In genomic region chr16:35465808-35466351, GRCm38 (mm10) we compare ENCODE assay signal across 11 mouse cellular contexts. TPM values are rescaled to one million over a fixed set of nuclear protein-coding genes. Genes with fewer than 3 reads are reported as not detected.
DNase-seq lines count a peak whose midpoint lies in the region; ATAC-seq lines count a peak whose summit lies in the region.
"Had no signal": no experiment of that assay in that cellular context is flagged by ENCODE, and none has a peak within 500 bp of the region (broad histone marks: within the 10 kb centered on the region; RNA-seq: fewer than 3 reads in every experiment).

No protein-coding gene starts in this region.

- peak; percentile 74 for ATAC-seq in hindbrain, embryonic 16.5 days
- ATAC-seq in hindbrain, embryonic 14.5 days (ENCODE audit: low FRiP score): no peak

- no peak overlapping the region for H3K4me2 ChIP-seq in hindbrain, embryonic 16.5 days (ENCODE audit: low read length)
- no peak overlapping the region for H3K4me2 ChIP-seq in hindbrain, embryonic 14.5 days (replicated peaks)
- H3K4me2 ChIP-seq: liver, embryonic 11.5 days had no signal

- 58% methylated on average over 4 of the region's 4 CpGs for WGBS in hindbrain, embryonic 16.5 days
- 73% methylated on average over 4 of the region's 4 CpGs for WGBS in hindbrain, embryonic 14.5 days

- H3K36me3 ChIP-seq in hindbrain, embryonic 16.5 days (ENCODE audit: control insufficient read depth, insufficient read depth, low read length): no peaks in the 10 kb centered on the region
- no peaks in the 10 kb centered on the region for H3K36me3 ChIP-seq in hindbrain, embryonic 14.5 days (replicated peaks; ENCODE audit: control insufficient read depth, insufficient read depth)

- H3K27me3 ChIP-seq in hindbrain, embryonic 16.5 days (replicated peaks; ENCODE audit: control insufficient read depth, insufficient read depth, low read length): no peaks in the 10 kb centered on the region
- H3K27me3 ChIP-seq in hindbrain, embryonic 14.5 days (ENCODE audit: control insufficient read depth, insufficient read depth, low read length): no peaks in the 10 kb centered on the region

- intact Hi-C loops in heart, postnatal 36 days (cut with DNase I): no loop called here

- H3K9me3 ChIP-seq in hindbrain, embryonic 16.5 days (ENCODE audit: control insufficient read depth, low read length): no peaks in the 10 kb centered on the region
- no peaks in the 10 kb centered on the region for H3K9me3 ChIP-seq in hindbrain, embryonic 14.5 days (ENCODE audit: control insufficient read depth, low read length)

- no peak for DNase-seq in hindbrain, embryonic 14.5 days (ENCODE audit: low spot score)
- DNase-seq in cerebellum, postnatal 10 days: peak; percentile 76 to 84
- DNase-seq in heart, postnatal 36 days: peak; percentile 37 to 46
- no peak for DNase-seq in embryo, embryonic 10.5 days (ENCODE audit: low spot score)
- no peak for DNase-seq in left cerebral cortex, adult 18-20 months (ENCODE audit: low spot score in 2 of 2)
- DNase-seq in right cerebral cortex, adult 18-20 months: no peak
- DNase-seq: spleen, adult 18-20 months had no signal

- no peak overlapping the region for H3K9ac ChIP-seq in hindbrain, embryonic 16.5 days (ENCODE audit: low read depth, low read length)
- H3K9ac ChIP-seq in hindbrain, embryonic 14.5 days: no peak overlapping the region

- H3K4me3 ChIP-seq in hindbrain, embryonic 16.5 days (ENCODE audit: low read length): no peak overlapping the region
- no peak overlapping the region for H3K4me3 ChIP-seq in hindbrain, embryonic 14.5 days (replicated peaks; ENCODE audit: low read length)
- no peak overlapping the region for H3K4me3 ChIP-seq in brown adipose tissue, adult 24 weeks (ENCODE audit: insufficient read depth, low read depth, low read length)
- H3K4me3 ChIP-seq: myocyte had no signal

- H3K4me1 ChIP-seq in hindbrain, embryonic 16.5 days (ENCODE audit: control insufficient read depth, insufficient read depth, low read depth, low read length): peaks cover 10% of the 10 kb centered on the region
- peaks cover 16% of the 10 kb centered on the region for H3K4me1 ChIP-seq in hindbrain, embryonic 14.5 days (replicated peaks; ENCODE audit: control insufficient read depth, insufficient read depth, low read length)
- peaks cover 16% of the 10 kb centered on the region for H3K4me1 ChIP-seq in brown adipose tissue, adult 24 weeks (ENCODE audit: control insufficient read depth, insufficient read depth, insufficient read length, low read length)

- H3K27ac ChIP-seq in hindbrain, embryonic 16.5 days (ENCODE audit: low read depth, low read length): no peak overlapping the region
- no peak overlapping the region for H3K27ac ChIP-seq in hindbrain, embryonic 14.5 days
- H3K27ac ChIP-seq in brown adipose tissue, adult 24 weeks (replicated peaks; ENCODE audit: low read depth, low read length): peak overlapping the region; percentile 49

RNA-seq across cellular contexts. Expression of gene Pdia5, which starts 24.8 kb away (rescaled TPM):
- 12.8 and 15.4 TPM in 2 replicates for polyA plus RNA-seq in hindbrain, embryonic 16.5 days (2015; fragmentation: Nextera tagmentation; extraction: Ambion mirVana)
- 6.8 and 8.3 TPM in 2 replicates for polyA plus RNA-seq in hindbrain, embryonic 14.5 days (2014; fragmentation: Nextera tagmentation; extraction: Ambion mirVana)
- polyA plus RNA-seq in brown adipose tissue, adult 24 weeks (2012; ENCODE audit: insufficient read depth, insufficient read length, missing spikeins): 5.0 and 8.2 TPM in 2 replicates
- 1 to 10 TPM; 4.7 to 4.8 TPM for total RNA-seq in heart, postnatal 36 days (2021)
- 1 to 10 TPM; 3.1 to 3.5 TPM for total RNA-seq in left cerebral cortex, adult 18-20 months (2021)

Comparison
In these comparisons a context has a peak if more than half of its experiments do, and no peak if none do; other contexts are left out.
1. DNase-seq: peak in cerebellum, postnatal 10 days (2 of 2) and heart, postnatal 36 days (2 of 2); none in hindbrain, embryonic 14.5 days (single experiment), embryo, embryonic 10.5 days (single experiment), left cerebral cortex, adult 18-20 months (0 of 2) and right cerebral cortex, adult 18-20 months (single experiment).